In genomic region chr5:141074457-141074856, GRCm38 (mm10) we compare ENCODE assay signal across 16 mouse cellular contexts.
A peak's percentile ranks its signal among the peaks of the same experiment; 100 is the strongest.
DNase-seq lines count a peak whose midpoint lies in the region.
"Had no signal": no experiment of that assay in that cellular context is flagged by ENCODE, and none has a peak within 500 bp of the region (broad histone marks: within the 10 kb centered on the region; RNA-seq: fewer than 3 reads in every experiment).

No protein-coding gene starts in this region.

- DNase-seq in brain, adult 2 months (ENCODE audit: low read depth, low spot score), result peak; percentile 36
- peak; percentile 37 to 74 for DNase-seq in layer of hippocampus, adult 18-20 months (ENCODE audit: low spot score in 2 of 2)
- peak; percentile 43 for DNase-seq in layer of hippocampus, adult 9-10 months (ENCODE audit: low spot score)
- peak; percentile 34 to 37 for DNase-seq in layer of hippocampus, postnatal 36 days
- no peak for DNase-seq in cerebellum, adult 18-20 months
- no peak for DNase-seq in frontal cortex, postnatal 14 days (ENCODE audit: low spot score in 2 of 2)
- no peak for DNase-seq in adrenal gland, adult 2 months
- DNase-seq: adrenal gland, postnatal 14 days; B cell, adult 2 months; cerebellum, adult 2 months; cerebellum, adult 9-11 months; cerebellum, postnatal 25 days; forebrain, postnatal 0 days; gastrocnemius, postnatal 10 days; gastrocnemius, postnatal 36 days; heart, postnatal 36 days had no signal

Comparison
In these comparisons a context has a peak if more than half of its experiments do, and no peak if none do; other contexts are left out.
1. DNase-seq: peak in brain, adult 2 months (single experiment), layer of hippocampus, adult 18-20 months (2 of 2), layer of hippocampus, adult 9-10 months (single experiment) and layer of hippocampus, postnatal 36 days (2 of 2); none in cerebellum, adult 18-20 months (0 of 2), frontal cortex, postnatal 14 days (0 of 2) and adrenal gland, adult 2 months (single experiment).